Mouse (Mus musculus) ES-Bruce4 (cell line): ENCODE measurements at regions not wholly inside any gene's neighbourhood (a gene's known extent, or its start where the extent isn't known, plus 50 kb on each side); places are given as distances from the start of the nearest gene placed in this dataset.

Source experiments
- CTCF ChIP-seq: IDR thresholded peaks from one replicate; pipeline ENCODE4 v1.8.1; 2011; ENCODE audit warnings: low read depth, low read length
- EP300 ChIP-seq: IDR thresholded peaks from 2 replicates; pipeline ENCODE4 v1.6.1; 2011; ENCODE audit warnings: low read depth, low read length; ENCODE audit not compliant: insufficient read depth
- POLR2A ChIP-seq: IDR thresholded peaks from one replicate; pipeline ENCODE4 v1.8.1; 2011; ENCODE audit warnings: low read length; ENCODE audit not compliant: insufficient read depth

DNA sequence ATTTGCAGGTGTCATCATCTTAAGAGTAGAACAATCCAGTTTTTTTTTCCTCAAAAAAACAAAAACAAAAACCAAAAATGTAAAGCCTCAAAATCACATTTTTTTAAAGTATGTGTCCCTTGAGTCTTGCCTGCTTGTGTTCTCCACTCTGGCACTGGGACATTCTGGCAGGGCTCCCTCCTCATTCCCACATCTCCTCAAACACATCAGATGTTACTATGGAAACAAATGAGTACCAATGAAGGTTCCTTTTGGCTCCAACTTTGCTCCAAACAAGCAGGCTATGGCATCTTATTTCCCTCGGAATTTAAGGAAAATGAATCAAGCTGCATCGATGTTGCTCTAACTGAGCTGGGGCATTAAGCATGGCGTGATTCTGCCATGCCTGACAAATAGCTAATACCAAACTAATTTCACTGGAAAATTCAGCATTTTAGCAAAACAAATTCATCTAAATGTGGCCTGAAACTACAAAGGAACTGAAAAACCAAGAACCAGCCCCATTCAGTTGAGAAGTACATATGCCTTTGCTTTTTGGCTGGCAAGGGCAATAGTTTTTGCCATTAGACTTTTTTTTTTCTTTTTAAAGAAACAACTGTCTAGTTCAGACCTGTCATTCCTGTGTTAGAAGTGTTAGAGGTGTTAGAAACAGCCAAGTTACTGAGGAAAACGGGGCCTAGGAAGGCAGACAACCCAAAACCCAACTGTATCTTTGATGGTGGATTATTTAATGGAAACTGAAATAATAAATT lies 522.2 kb upstream of the 2610301B20Rik start:
- TF ChIP-seq EP300 (no peak), CTCF (no peak), POLR2A (no peak)
